Mouse (Mus musculus) spleen, postnatal 14 days (tissue): ENCODE results near the gene Fap.
A peak's percentile ranks its signal among the peaks of the same experiment; 100 is the strongest.

Experiments used
- DNase-seq, 2 experiments: peaks; one replicate each; pipeline ENCODE4 v3.0.0; 2021 to 2022; ENCODE audit warnings: low spot score in 2 of 2

The Fap gene

GRCm38 (mm10) chr2:62573753-62574159 lies at the start of gene Fap:
Gene Fap, minus strand, starts transcription at chr2:62574075.
- no peak for DNase-seq

- DNase-seq: no peak
These were observed 49.2 kb upstream of the Fap start for GRCm38 (mm10) chr2:62623024-62623441.

GRCm38 (mm10) chr2:62619679-62620078 lies 45.8 kb upstream of the Fap start:
- no peak for DNase-seq

- peak in 1 of 2 experiments; percentile 10 for DNase-seq
These were observed 45.1 kb upstream of the Fap start for GRCm38 (mm10) chr2:62618934-62619341.

- no peak for DNase-seq
These were observed 39.3 kb upstream of the Fap start for GRCm38 (mm10) chr2:62613133-62613532.

GRCm38 (mm10) chr2:62606205-62606604 lies 32.3 kb upstream of the Fap start:
- DNase-seq: no peak

- no peak for DNase-seq
These were observed 29.7 kb upstream of the Fap start for GRCm38 (mm10) chr2:62603530-62603929.

GRCm38 (mm10) chr2:62596586-62596985 lies 22.7 kb upstream of the Fap start:
- DNase-seq: no peak

- no peak for DNase-seq
These were observed 20.6 kb upstream of the Fap start for GRCm38 (mm10) chr2:62594491-62594890.

- DNase-seq: no peak
These were observed 17.7 kb upstream of the Fap start for GRCm38 (mm10) chr2:62591555-62591954.

- no peak for DNase-seq
These were observed 15.5 kb upstream of the Fap start for GRCm38 (mm10) chr2:62589333-62589732.

- no peak for DNase-seq
These were observed 11.9 kb upstream of the Fap start for GRCm38 (mm10) chr2:62585769-62586168.

GRCm38 (mm10) chr2:62574962-62575361 lies 1.1 kb upstream of the Fap start:
- no peak for DNase-seq

GRCm38 (mm10) chr2:62574250-62574649 lies 375 bp upstream of the Fap start:
- no peak for DNase-seq

GRCm38 (mm10) chr2:62573099-62573752 lies 649 bp downstream of the Fap start:
- no peak for DNase-seq

- no peak for DNase-seq
These were observed 9.2 kb downstream of the Fap start for GRCm38 (mm10) chr2:62564687-62565086.

GRCm38 (mm10) chr2:62562661-62563485 lies 11.0 kb downstream of the Fap start:
- no peak for DNase-seq

- no peak for DNase-seq
These were observed 16.5 kb downstream of the Fap start for GRCm38 (mm10) chr2:62557417-62557816.

- no peak for DNase-seq
These were observed 17.5 kb downstream of the Fap start for GRCm38 (mm10) chr2:62556349-62556748.

- DNase-seq: no peak
These were observed 24.2 kb downstream of the Fap start for GRCm38 (mm10) chr2:62549659-62550058.

GRCm38 (mm10) chr2:62549131-62549530 lies 24.7 kb downstream of the Fap start:
- no peak for DNase-seq

- no peak for DNase-seq
These were observed 25.8 kb downstream of the Fap start for GRCm38 (mm10) chr2:62548104-62548503.

- no peak for DNase-seq
These were observed 38.4 kb downstream of the Fap start for GRCm38 (mm10) chr2:62535483-62535882.
